Mouse (Mus musculus) midbrain, postnatal 0 days (tissue): ENCODE measurements around the gene Cdiptos. TPM values are rescaled to one million over a fixed set of nuclear protein-coding genes. Genes with fewer than 3 reads are reported as not detected.

Source experiments
- ATAC-seq: fragments of 200-750 bp; cut with Nextera tagmentation; 2 replicates; pipeline ENCODE4 v1.8.0; 2017; ENCODE audit warnings: moderate number of reproducible peaks, mild to moderate bottlenecking, moderate TSS enrichment, moderate library complexity; ENCODE audit not compliant: low FRiP score
- DNase-seq: peaks from one replicate; pipeline ENCODE4 v3.0.0-alpha.2; 2015; ENCODE audit warnings: low spot score
- H3K27ac ChIP-seq: fragments of 300-500 bp; sonication (generic); 2 replicates; pipeline ENCODE4 v1.5.1; 2014; ENCODE audit warnings: low read depth, mild to moderate bottlenecking, low read length, mixed read lengths
- H3K27me3 ChIP-seq: fragments of 300-500 bp; sonication (generic); 2 replicates; pipeline ENCODE4 v1.6.1; 2014; ENCODE audit warnings: low read length, control low read depth, mixed read lengths; ENCODE audit not compliant: insufficient read depth
- H3K36me3 ChIP-seq: fragments of 300-500 bp; sonication (generic); 2 replicates; pipeline ENCODE4 v1.6.1; 2014; ENCODE audit warnings: low read length, control low read depth, mixed read lengths; ENCODE audit not compliant: insufficient read depth
- H3K4me1 ChIP-seq: fragments of 300-500 bp; sonication (generic); 2 replicates; pipeline ENCODE4 v1.6.1; 2014; ENCODE audit warnings: mild to moderate bottlenecking, control low read depth, antibody characterized with exemption, low read length, mixed read lengths; ENCODE audit not compliant: insufficient read depth
- H3K4me2 ChIP-seq: fragments of 300-500 bp; sonication (generic); 2 replicates; pipeline ENCODE4 v1.6.1; 2014; ENCODE audit warnings: low read depth, mild to moderate bottlenecking, low read length, mixed read lengths; ENCODE audit not compliant: poor library complexity, severe bottlenecking
- H3K4me3 ChIP-seq: fragments of 300-500 bp; sonication (generic); 2 replicates; pipeline ENCODE4 v1.5.1; 2014; ENCODE audit warnings: low read depth, mild to moderate bottlenecking, low read length, moderate library complexity
- H3K9ac ChIP-seq: fragments of 300-500 bp; sonication (generic); replicated peaks from 2 replicates; pipeline ENCODE4 v1.6.1; 2014; ENCODE audit warnings: mild to moderate bottlenecking, low read length, moderate library complexity, mixed read lengths; ENCODE audit not compliant: poor library complexity, severe bottlenecking
- H3K9me3 ChIP-seq: fragments of 300-500 bp; sonication (generic); 2 replicates; pipeline ENCODE4 v1.6.1; 2016; ENCODE audit warnings: low read length, control low read depth
- CTCF ChIP-seq: IDR thresholded peaks from 2 replicates; pipeline ENCODE4 v1.5.1; 2016; ENCODE audit warnings: antibody characterized with exemption, mild to moderate bottlenecking
- WGBS: fragments of 180-500 bp; shearing (Covaris S2); extraction: QIAGEN DNeasy Blood & Tissue Kit; methylation state at CpG from one replicate; pipeline ENCODE4 v1.1.7; 2014; 5-methylcytosine and 5-hydroxymethylcytosine counted together
- polyA plus RNA-seq: library from polyadenylated mRNA; unstranded; fragments of >200 nt; fragmentation: Nextera tagmentation; extraction: Ambion mirVana; gene quantifications from 2 replicates; pipeline ENCODE4 v1.2.1, GENCODE M21; 2015
- total RNA-seq: library from RNA; depleted of rRNA; stranded (reverse); fragments of >200 nt; gene quantifications from 2 replicates; pipeline ENCODE4 v1.2.3, GENCODE M21; 2014

Cdiptos gene
- total and polyA plus RNA-seq, 2 experiments from 2014 or later, result 0.79 TPM; not detected in 1

GRCm38 (mm10) chr7:127019306-127019960 is 43.5 kb upstream of the Cdiptos start:
- H3K4me1 ChIP-seq, result peaks cover 46% of the 10 kb centered on the region
- peaks cover 21% of the 10 kb centered on the region for H3K36me3 ChIP-seq
- no peaks in the 10 kb centered on the region for H3K9me3 ChIP-seq
- ATAC-seq (no peak), DNase-seq (no peak)
- peak overlapping the region; percentile 63 for H3K4me3 ChIP-seq
- H3K9ac ChIP-seq, result peak overlapping the region; percentile 79
- 74% methylated on average over 14 of the region's 14 CpGs for WGBS
- H3K27ac ChIP-seq, result 0 out of 2 replicates have a peak overlapping the region, but pooled peaks have one; percentile 82
- TF ChIP-seq CTCF, result no peak
- peak overlapping the region; percentile 71 for H3K4me2 ChIP-seq
- H3K27me3 ChIP-seq, result no peaks in the 10 kb centered on the region

- no peak overlapping the region for H3K4me3 ChIP-seq
- ATAC-seq (no peak), DNase-seq (no peak)
- no peak for TF ChIP-seq CTCF
- H3K27me3 ChIP-seq, result no peaks in the 10 kb centered on the region
- WGBS, result 85% methylated on average over 15 of the region's 15 CpGs
- H3K36me3 ChIP-seq, result peaks cover 26% of the 10 kb centered on the region
- H3K9ac ChIP-seq, result peak overlapping the region; percentile 79
- H3K27ac ChIP-seq, result peak overlapping the region; percentile 27
- peak overlapping the region; percentile 71 for H3K4me2 ChIP-seq
- no peaks in the 10 kb centered on the region for H3K9me3 ChIP-seq
- peaks cover 41% of the 10 kb centered on the region for H3K4me1 ChIP-seq
Observed at GRCm38 (mm10) chr7:127018416-127019305, 42.8 kb upstream of the Cdiptos start.

- 52% methylated on average over 6 of the region's 6 CpGs for WGBS
- no peaks in the 10 kb centered on the region for H3K9me3 ChIP-seq
- ATAC-seq (no peak), DNase-seq (no peak)
- H3K27ac ChIP-seq, result peak overlapping the region; percentile 27
- H3K4me3 ChIP-seq, result no peak overlapping the region
- no peaks in the 10 kb centered on the region for H3K27me3 ChIP-seq
- H3K36me3 ChIP-seq, result peaks cover 19% of the 10 kb centered on the region; the same call in 1 of the 2 replicates
- TF ChIP-seq CTCF, result no peak
- H3K4me2 ChIP-seq, result peak overlapping the region; percentile 71; the same call in 1 of the 2 replicates
- peak overlapping the region; percentile 79 for H3K9ac ChIP-seq
- H3K4me1 ChIP-seq, result peaks cover 36% of the 10 kb centered on the region
Observed at GRCm38 (mm10) chr7:127017950-127018345, 42.0 kb upstream of the Cdiptos start.

- no peaks in the 10 kb centered on the region for H3K9me3 ChIP-seq
- H3K36me3 ChIP-seq, result peaks cover 13% of the 10 kb centered on the region; the same call in 1 of the 2 replicates
- H3K4me1 ChIP-seq, result peaks cover 36% of the 10 kb centered on the region
- peak; percentile 100 for DNase-seq
- no peaks in the 10 kb centered on the region for H3K27me3 ChIP-seq
- H3K4me2 ChIP-seq, result peak within 1 kb of the TSS; percentile 93
- peak; percentile 83 for ATAC-seq
- peak within 1 kb of the TSS; percentile 52 for H3K4me3 ChIP-seq
- peak; percentile 85 for TF ChIP-seq CTCF
- peak within 1 kb of the TSS; percentile 86 for H3K27ac ChIP-seq
- 4% methylated on average over 39 of the region's 39 CpGs for WGBS
- H3K9ac ChIP-seq, result peak within 1 kb of the TSS; percentile 79
Observed at GRCm38 (mm10) chr7:127016971-127017949, 41.4 kb upstream of the Cdiptos start, which contains the start of gene Pagr1a. Gene Pagr1a, minus strand, starts transcription at chr7:127017352.

GRCm38 (mm10) chr7:127016486-127016938 is 40.6 kb upstream of the Cdiptos start:
- DNase-seq, result peak; percentile 61
- no peaks in the 10 kb centered on the region for H3K27me3 ChIP-seq
- peak overlapping the region; percentile 93 for H3K4me2 ChIP-seq
- peaks cover 36% of the 10 kb centered on the region for H3K4me1 ChIP-seq
- WGBS, result under 1% methylated on average over 22 of the region's 22 CpGs
- no peaks in the 10 kb centered on the region for H3K9me3 ChIP-seq
- peak overlapping the region; percentile 70 for H3K9ac ChIP-seq
- peaks cover 12% of the 10 kb centered on the region; the same call in 1 of the 2 replicates for H3K36me3 ChIP-seq
- H3K4me3 ChIP-seq, result peak overlapping the region; percentile 52
- no peak for TF ChIP-seq CTCF
- ATAC-seq, result peak; percentile 51
- peak overlapping the region; percentile 86 for H3K27ac ChIP-seq
